Mouse (Mus musculus) hindbrain, postnatal 0 days (tissue): ENCODE results near the gene Dennd1b. TPM values are rescaled to one million over a fixed set of nuclear protein-coding genes. Genes with fewer than 3 reads are reported as not detected.
A peak's percentile ranks its signal among the peaks of the same experiment; 100 is the strongest.

ENCODE experiments used
- ATAC-seq: fragments of 200-750 bp; cut with Nextera tagmentation; 2 replicates; pipeline ENCODE4 v1.8.0; 2017; ENCODE audit warnings: mild to moderate bottlenecking, moderate TSS enrichment, moderate library complexity
- DNase-seq: peaks from one replicate; pipeline ENCODE4 v3.0.0-alpha.2; 2015; ENCODE audit warnings: low spot score
- H3K27ac ChIP-seq: fragments of 300-500 bp; sonication (generic); 2 replicates; pipeline ENCODE4 v1.5.1; 2014; ENCODE audit warnings: mild to moderate bottlenecking
- H3K27me3 ChIP-seq: fragments of 300-500 bp; sonication (generic); 2 replicates; pipeline ENCODE4 v1.6.1; 2014; ENCODE audit warnings: low read length, mixed read lengths; ENCODE audit not compliant: insufficient read depth
- H3K36me3 ChIP-seq: fragments of 300-500 bp; sonication (generic); 2 replicates; pipeline ENCODE4 v1.6.1; 2014; ENCODE audit warnings: low read length, mixed read lengths; ENCODE audit not compliant: insufficient read depth
- H3K4me1 ChIP-seq: fragments of 300-500 bp; sonication (generic); 2 replicates; pipeline ENCODE4 v1.6.1; 2014; ENCODE audit warnings: antibody characterized with exemption, low read length, mixed read lengths; ENCODE audit not compliant: insufficient read depth
- H3K4me2 ChIP-seq: fragments of 300-500 bp; sonication (generic); 2 replicates; pipeline ENCODE4 v1.6.1; 2014; ENCODE audit warnings: low read depth, mild to moderate bottlenecking, low read length, moderate library complexity, mixed read lengths
- H3K4me3 ChIP-seq: fragments of 300-500 bp; sonication (generic); 2 replicates; pipeline ENCODE4 v1.5.1; 2014; ENCODE audit warnings: low read length
- H3K9ac ChIP-seq: fragments of 300-500 bp; sonication (generic); replicated peaks from 2 replicates; pipeline ENCODE4 v1.6.1; 2014; ENCODE audit warnings: mild to moderate bottlenecking, low read length, moderate library complexity, mixed read lengths
- H3K9me3 ChIP-seq: fragments of 300-500 bp; sonication (generic); 2 replicates; pipeline ENCODE4 v1.6.1; 2016; ENCODE audit warnings: low read length, mixed read lengths
- CTCF ChIP-seq: IDR thresholded peaks from 2 replicates; pipeline ENCODE4 v1.5.1; 2016; ENCODE audit warnings: antibody characterized with exemption, control low read depth, low read depth
- WGBS: fragments of 180-500 bp; shearing (Covaris S2); extraction: QIAGEN DNeasy Blood & Tissue Kit; methylation state at CpG from one replicate; pipeline ENCODE4 v1.1.7; 2014; 5-methylcytosine and 5-hydroxymethylcytosine counted together
- polyA plus RNA-seq: library from polyadenylated mRNA; unstranded; fragments of >200 nt; fragmentation: Nextera tagmentation; extraction: Ambion mirVana; gene quantifications from 2 replicates; pipeline ENCODE4 v1.2.1, GENCODE M21; 2015
- total RNA-seq: library from RNA; depleted of rRNA; stranded (reverse); fragments of >200 nt; gene quantifications from 2 replicates; pipeline ENCODE4 v1.2.3, GENCODE M21; 2014

The Dennd1b gene
- total and polyA plus RNA-seq, 2 experiments from 2014 or later = 8.3 to 30.9 TPM

GRCm38 (mm10) chr1:139194428-139195028, 231.3 kb downstream of the Dennd1b start:
- Histone ChIP-seq H3K27me3 (no peaks in the 10 kb centered on the region), H3K4me2 (no peak overlapping the region), H3K4me1 (no peaks in the 10 kb centered on the region), H3K9me3 (no peaks in the 10 kb centered on the region), H3K36me3 (no peaks in the 10 kb centered on the region), H3K27ac (no peak overlapping the region), H3K9ac (no peak overlapping the region), H3K4me3 (no peak overlapping the region)
- DNase-seq (no peak), ATAC-seq (no peak)
- WGBS = 19% methylated on average over 5 of the region's 5 CpGs
- TF ChIP-seq CTCF = no peak

- Histone ChIP-seq H3K27ac (no peak overlapping the region), H3K4me2 (no peak overlapping the region), H3K36me3 (no peaks in the 10 kb centered on the region), H3K4me3 (no peak overlapping the region), H3K9me3 (no peaks in the 10 kb centered on the region), H3K9ac (no peak overlapping the region), H3K4me1 (no peaks in the 10 kb centered on the region), H3K27me3 (no peaks in the 10 kb centered on the region)
- ATAC-seq (no peak), DNase-seq (peak; percentile 27)
- 55% methylated on average over 5 of the region's 5 CpGs for WGBS
- no peak for TF ChIP-seq CTCF
These were observed 239.8 kb downstream of the Dennd1b start for GRCm38 (mm10) chr1:139203026-139203425.

- no peak for ATAC-seq
- no peak overlapping the region for H3K27ac ChIP-seq
- no peaks in the 10 kb centered on the region for H3K9me3 ChIP-seq
- H3K4me2 ChIP-seq = no peak overlapping the region
- 76% methylated on average over 4 of the region's 4 CpGs for WGBS
- no peaks in the 10 kb centered on the region for H3K36me3 ChIP-seq
- no peaks in the 10 kb centered on the region for H3K27me3 ChIP-seq
- no peak overlapping the region for H3K4me3 ChIP-seq
- no peak for TF ChIP-seq CTCF
- DNase-seq = no peak
- no peaks in the 10 kb centered on the region for H3K4me1 ChIP-seq
- no peak overlapping the region for H3K9ac ChIP-seq
These were observed 243.0 kb downstream of the Dennd1b start for GRCm38 (mm10) chr1:139206259-139206658.

GRCm38 (mm10) chr1:139209796-139210195, 246.6 kb downstream of the Dennd1b start:
- DNase-seq = peak; percentile 48
- TF ChIP-seq CTCF = no peak
- no peaks in the 10 kb centered on the region for H3K9me3 ChIP-seq
- peak overlapping the region; percentile 37 for H3K4me2 ChIP-seq
- ATAC-seq = peak; percentile 49
- 0 out of 2 replicates have a peak overlapping the region, but pooled peaks have one; percentile 0 for H3K27ac ChIP-seq
- no peaks in the 10 kb centered on the region for H3K4me1 ChIP-seq
- H3K9ac ChIP-seq = no peak overlapping the region
- no peak overlapping the region for H3K4me3 ChIP-seq
- H3K36me3 ChIP-seq = no peaks in the 10 kb centered on the region
- H3K27me3 ChIP-seq = no peaks in the 10 kb centered on the region
- 10% methylated on average over 7 of the region's 7 CpGs for WGBS

GRCm38 (mm10) chr1:139210505-139210904, 247.3 kb downstream of the Dennd1b start:
- no peak overlapping the region for H3K27ac ChIP-seq
- no peaks in the 10 kb centered on the region for H3K36me3 ChIP-seq
- H3K4me3 ChIP-seq = no peak overlapping the region
- no peak overlapping the region for H3K9ac ChIP-seq
- no peak for TF ChIP-seq CTCF
- DNase-seq (no peak), ATAC-seq (no peak)
- H3K4me1 ChIP-seq = no peaks in the 10 kb centered on the region
- H3K9me3 ChIP-seq = no peaks in the 10 kb centered on the region
- no peaks in the 10 kb centered on the region for H3K27me3 ChIP-seq
- WGBS = 73% methylated on average over 4 of the region's 4 CpGs
- H3K4me2 ChIP-seq = no peak overlapping the region

GRCm38 (mm10) chr1:139215311-139215710, 252.1 kb downstream of the Dennd1b start:
- H3K4me1 ChIP-seq = no peaks in the 10 kb centered on the region
- no peak overlapping the region for H3K4me2 ChIP-seq
- no peak for TF ChIP-seq CTCF
- H3K4me3 ChIP-seq = no peak overlapping the region
- DNase-seq (no peak), ATAC-seq (no peak)
- H3K9me3 ChIP-seq = no peaks in the 10 kb centered on the region
- no peak overlapping the region for H3K27ac ChIP-seq
- H3K9ac ChIP-seq = no peak overlapping the region
- 59% methylated on average over 8 of the region's 8 CpGs for WGBS
- H3K36me3 ChIP-seq = no peaks in the 10 kb centered on the region
- H3K27me3 ChIP-seq = no peaks in the 10 kb centered on the region

- H3K9me3 ChIP-seq = no peaks in the 10 kb centered on the region
- no peak overlapping the region for H3K4me2 ChIP-seq
- no peak overlapping the region for H3K9ac ChIP-seq
- no peak for DNase-seq
- no peak overlapping the region for H3K27ac ChIP-seq
- no peaks in the 10 kb centered on the region for H3K36me3 ChIP-seq
- H3K4me3 ChIP-seq = no peak overlapping the region
- no peaks in the 10 kb centered on the region for H3K27me3 ChIP-seq
- 77% methylated on average over 4 of the region's 4 CpGs for WGBS
- TF ChIP-seq CTCF = no peak
- no peaks in the 10 kb centered on the region for H3K4me1 ChIP-seq
- ATAC-seq = no peak
These were observed 260.6 kb downstream of the Dennd1b start for GRCm38 (mm10) chr1:139223804-139224203.
